In the genomic region with DNA sequence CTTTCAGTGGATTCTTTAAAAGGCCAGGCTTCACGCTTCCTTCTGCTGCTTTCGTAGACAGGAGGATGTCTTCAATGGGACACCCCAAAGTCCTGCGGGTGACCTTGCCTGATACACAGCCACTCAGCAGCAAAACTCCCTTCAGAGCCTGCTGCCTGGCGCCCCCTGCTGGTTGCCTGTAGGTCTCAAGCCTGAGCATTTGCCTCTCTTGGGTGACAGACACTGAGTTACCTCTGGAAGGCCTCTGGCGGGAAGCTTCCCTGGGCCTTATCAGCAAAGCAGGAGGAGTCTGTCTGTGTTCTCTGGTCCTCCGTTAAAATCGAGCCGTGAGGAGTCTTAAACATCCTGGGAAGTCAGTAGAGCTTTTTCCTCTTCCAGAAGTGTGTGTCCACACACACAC, we compare ENCODE assay signal across 8 mouse cellular contexts. TPM values are rescaled to one million over a fixed set of nuclear protein-coding genes. Genes with fewer than 3 reads are reported as not detected.
DNase-seq lines count a peak whose midpoint lies in the region; ATAC-seq and TF ChIP-seq lines count a peak whose summit lies in the region.

No protein-coding gene starts in this region.

- H3K9me3 ChIP-seq in liver, embryonic 16.5 days (replicated peaks; ENCODE audit: control insufficient read depth, low read length), result no peaks in the 10 kb centered on the region

- no peak overlapping the region for H3K27ac ChIP-seq in cerebellum, adult 2 months (ENCODE audit: insufficient read depth, low read length)
- no peak overlapping the region for H3K27ac ChIP-seq in liver, embryonic 16.5 days (ENCODE audit: low read length)

- no peak for TF ChIP-seq POLR2A in cerebellum, adult 2 months (IDR thresholded peaks at IDR 0.05; ENCODE audit: borderline replicate concordance, insufficient read depth, low read length)

- peak; percentile 88 for TF ChIP-seq CTCF in C2C12 (IDR thresholded peaks at IDR 0.05; ENCODE audit: control insufficient read depth, insufficient read depth, insufficient read length)
- peak; percentile 74 for TF ChIP-seq CTCF in cerebellum, adult 2 months (IDR thresholded peaks at IDR 0.05; ENCODE audit: borderline replicate concordance, insufficient read depth, low read depth, low read length)

- peaks cover 1% of the 10 kb centered on the region for H3K79me3 ChIP-seq in C2C12 (ENCODE audit: low read depth)

- 60% methylated on average over 8 of the region's 8 CpGs for WGBS in cerebellum, adult 2 months
- 15% methylated on average over 8 of the region's 8 CpGs for WGBS in liver, embryonic 16.5 days (ENCODE audit: insufficient replicate concordance)

- H3K9ac ChIP-seq in liver, embryonic 16.5 days (ENCODE audit: low read depth, low read length), result no peak overlapping the region

- H3K36me3 ChIP-seq in C2C12 (ENCODE audit: control insufficient read depth, insufficient read depth), result peaks cover 30% of the 10 kb centered on the region
- no peaks in the 10 kb centered on the region for H3K36me3 ChIP-seq in liver, embryonic 16.5 days (ENCODE audit: control insufficient read depth, insufficient read depth)

- H3K4me3 ChIP-seq in C2C12 (ENCODE audit: insufficient read depth, poor library complexity, severe bottlenecking), result no peak overlapping the region
- H3K4me3 ChIP-seq in cerebellum, adult 2 months (replicated peaks; ENCODE audit: insufficient read depth, low read depth, low read length), result no peak overlapping the region
- H3K4me3 ChIP-seq in liver, embryonic 16.5 days (ENCODE audit: low read depth, low read length), result no peak overlapping the region

- peak; percentile 53 for ATAC-seq in liver, embryonic 16.5 days (ENCODE audit: low read depth)

- peaks cover 12% of the 10 kb centered on the region for H3K79me2 ChIP-seq in C2C12 (ENCODE audit: control insufficient read depth, insufficient read depth)

- DNase-seq in MEL-GATA-1-ER (ENCODE audit: extremely low read depth, low read depth), result peak; percentile 75
- peak; percentile 58 to 74 for DNase-seq in cerebellum, adult 2 months
- DNase-seq in gastrocnemius, adult 8-10 months (ENCODE audit: low spot score in 2 of 2), result peak; percentile 61 to 68
- DNase-seq in kidney, postnatal 25 days, result peak; percentile 87 to 94
- peak; percentile 67 for DNase-seq in right cerebral cortex, adult 18-20 months
- DNase-seq in urinary bladder, postnatal 10 days (ENCODE audit: low spot score), result peak; percentile 68

- no peak overlapping the region for H3ac ChIP-seq in C2C12 (ENCODE audit: control insufficient read depth, insufficient read length, low read depth)

- peaks cover 3% of the 10 kb centered on the region; the same call in 1 of the 2 replicates for H3K4me1 ChIP-seq in cerebellum, adult 2 months (ENCODE audit: control insufficient read depth, insufficient read depth, low read length)
- peaks cover 48% of the 10 kb centered on the region for H3K4me1 ChIP-seq in liver, embryonic 16.5 days (ENCODE audit: control insufficient read depth, low read depth, low read length)

- peak overlapping the region; percentile 30; the same call in 1 of the 2 replicates for H3K4me2 ChIP-seq in liver, embryonic 16.5 days (ENCODE audit: low read depth, low read length)

- H3K27me3 ChIP-seq in C2C12 (ENCODE audit: control insufficient read depth, insufficient read depth, insufficient read length), result no peaks in the 10 kb centered on the region
- H3K27me3 ChIP-seq in cerebellum, adult 2 months (ENCODE audit: control insufficient read depth, insufficient read depth, low read length), result no peaks in the 10 kb centered on the region
- H3K27me3 ChIP-seq in liver, embryonic 16.5 days (ENCODE audit: control insufficient read depth, insufficient read depth, low read depth, low read length), result no peaks in the 10 kb centered on the region

TF ChIP-seq in C2C12, 6 proteins besides CTCF, POLR2A, EP300 and RAD21:
- TF ChIP-seq MYOD1 (IDR thresholded peaks at IDR 0.05; ENCODE audit: control insufficient read depth, insufficient read length, low read depth) (no peak), CEBPB (IDR thresholded peaks at IDR 0.05; ENCODE audit: low read depth) (no peak), USF1 (IDR thresholded peaks at IDR 0.05; ENCODE audit: low read depth) (no peak), MAX (IDR thresholded peaks at IDR 0.05) (no peak), MYOG (IDR thresholded peaks at IDR 0.05; ENCODE audit: control insufficient read depth, extremely low read depth, insufficient read length) (no peak), FOSL1 (IDR thresholded peaks at IDR 0.05; ENCODE audit: insufficient read depth, low read length, poor library complexity, severe bottlenecking) (no peak)

RNA-seq across cellular contexts. Expression of a gene that starts 49.3 kb away (rescaled TPM):
- 57.5 TPM for polyA plus RNA-seq in C2C12 (2012; fragmentation: generic; extraction: Trizol)
- polyA plus RNA-seq in cerebellum, adult 2 months (2012; rRNA removed), result 17.8 and 19.1 TPM in 2 replicates
- total RNA-seq in gastrocnemius, adult 8-10 months (2022), result 10 to 100 TPM; 26.5 to 28.7 (median 27.9) TPM
- 9.9 and 10.5 TPM in 2 replicates for polyA plus RNA-seq in liver, embryonic 16.5 days (2015; fragmentation: Nextera tagmentation; extraction: Ambion mirVana)

RNA-seq across cellular contexts. Expression of a gene that starts 50.7 kb away (rescaled TPM):
- 30.9 TPM for polyA plus RNA-seq in C2C12 (2012; fragmentation: generic; extraction: Trizol)
- polyA plus RNA-seq in cerebellum, adult 2 months (2012; rRNA removed), result 20.9 and 25.1 TPM in 2 replicates
- 10 to 100 TPM; 27.1 to 40.6 (median 29.6) TPM for total RNA-seq in gastrocnemius, adult 8-10 months (2022)
- 2.5 and 3.0 TPM in 2 replicates for polyA plus RNA-seq in liver, embryonic 16.5 days (2015; fragmentation: Nextera tagmentation; extraction: Ambion mirVana)
